Mouse (Mus musculus) bone marrow macrophage, adult 2 months (primary cell): ENCODE data around the gene Msi2.

Experiments used
- CTCF ChIP-seq: IDR thresholded peaks from 2 replicates; pipeline ENCODE4 v1.5.1; 2012; ENCODE audit warnings: low read depth, mild to moderate bottlenecking, low read length, moderate library complexity
- POLR2A ChIP-seq: IDR thresholded peaks from 2 replicates; pipeline ENCODE4 v1.6.1; 2012; ENCODE audit warnings: mild to moderate bottlenecking, low read depth, low read length, borderline replicate concordance

DNA sequence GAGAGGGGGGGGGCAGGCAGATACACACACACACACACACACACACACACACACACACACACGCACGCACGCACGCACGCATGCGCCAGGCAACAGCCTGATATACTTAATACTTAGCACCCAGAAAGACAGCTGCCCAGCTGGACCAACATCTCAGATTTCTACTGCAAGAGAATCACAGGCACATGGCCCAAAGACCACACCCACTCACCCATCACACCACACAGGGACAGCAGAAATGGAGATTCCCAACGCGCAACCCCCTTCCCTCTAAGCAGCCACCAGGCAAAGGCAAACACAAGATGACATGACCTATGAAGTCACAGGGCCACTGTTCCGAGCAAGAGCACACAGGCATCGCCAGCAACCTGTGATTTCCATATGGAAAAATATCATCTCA is 13.6 kb downstream of the Msi2 start:
- no peak for TF ChIP-seq CTCF
- no peak for TF ChIP-seq POLR2A
